Mouse (Mus musculus): ENCODE data around the gene Ugdh. TPM values are rescaled to one million over a fixed set of nuclear protein-coding genes. Genes with fewer than 3 reads are reported as not detected.
A peak's percentile ranks its signal among the peaks of the same experiment; 100 is the strongest.
"Not testable (repeated sequence)": the region's sequence is repeated elsewhere in the genome, so short reads cannot be mapped to it uniquely, and the experiment has no call there.

Gene Ugdh
- total RNA-seq, 1 experiment, result 15.8 TPM

DNA sequence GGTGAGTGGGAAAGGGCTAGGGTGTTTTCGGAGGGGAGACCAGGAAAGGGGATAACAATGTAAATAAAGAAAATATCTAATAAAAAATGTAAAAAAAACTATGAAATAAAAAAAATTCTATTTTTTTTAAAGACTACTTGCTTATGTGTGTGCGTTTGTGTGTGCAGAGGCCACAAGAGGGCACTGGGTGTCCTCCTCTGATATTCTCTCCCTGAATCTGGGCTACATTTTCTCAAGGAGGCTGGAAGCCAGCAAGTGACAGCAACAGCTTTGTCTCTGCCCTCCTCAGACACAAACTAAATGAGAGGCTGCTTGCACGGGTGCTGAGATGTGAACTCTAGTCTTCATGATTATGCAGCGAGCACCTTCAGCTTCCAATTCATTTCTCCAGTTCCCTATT lies 42.5 kb upstream of the Ugdh start:
- Histone ChIP-seq H3K9me3 (ENCODE audit: control insufficient read depth, insufficient read depth, low read depth, low read length) (no peaks in the 10 kb centered on the region), H3K4me3 (ENCODE audit: insufficient read depth in 1 of 2, low read depth in 1 of 2, low read length in 2 of 2, poor library complexity in 1 of 2, severe bottlenecking in 1 of 2) (no peak overlapping the region), H3K27ac (ENCODE audit: insufficient read depth, low read depth, low read length, poor library complexity, severe bottlenecking) (no peak overlapping the region), H3K9ac (ENCODE audit: insufficient read depth, low read depth, low read length, poor library complexity, severe bottlenecking) (no peak overlapping the region), H3K36me3 (ENCODE audit: control insufficient read depth, insufficient read depth, low read length, poor library complexity, severe bottlenecking) (no peaks in the 10 kb centered on the region; the same call in 1 of the 2 replicates), H3K4me1 (ENCODE audit: control insufficient read depth in 2 of 2, insufficient read depth in 2 of 2, low read length in 2 of 2, poor library complexity in 1 of 2) (no peaks in the 10 kb centered on the region; a peak in 1 of 4 replicates)
- DNase-seq (ENCODE audit: low read depth, low spot score), result no peak
- TF ChIP-seq ZC3H11A (IDR thresholded peaks at IDR 0.05; ENCODE audit: borderline replicate concordance, low read depth, low read length), result no peak
- TF ChIP-seq MAFK (IDR thresholded peaks at IDR 0.05; ENCODE audit: insufficient read depth, low read depth, low read length), result no peak
- no peak for TF ChIP-seq HCFC1 (IDR thresholded peaks at IDR 0.05; ENCODE audit: borderline replicate concordance, insufficient read depth, low read length)
- no peak for TF ChIP-seq ZNF384 (IDR thresholded peaks at IDR 0.05; ENCODE audit: low read depth, low read length)
- no peak for TF ChIP-seq CHD2 (IDR thresholded peaks at IDR 0.05; ENCODE audit: low read depth, low read length)
- in situ Hi-C loops (cut with MboI; ENCODE audit: low sequenced_read_pairs in 2 of 2, unreplicated experiment in 2 of 2), result no loop called here

DNA sequence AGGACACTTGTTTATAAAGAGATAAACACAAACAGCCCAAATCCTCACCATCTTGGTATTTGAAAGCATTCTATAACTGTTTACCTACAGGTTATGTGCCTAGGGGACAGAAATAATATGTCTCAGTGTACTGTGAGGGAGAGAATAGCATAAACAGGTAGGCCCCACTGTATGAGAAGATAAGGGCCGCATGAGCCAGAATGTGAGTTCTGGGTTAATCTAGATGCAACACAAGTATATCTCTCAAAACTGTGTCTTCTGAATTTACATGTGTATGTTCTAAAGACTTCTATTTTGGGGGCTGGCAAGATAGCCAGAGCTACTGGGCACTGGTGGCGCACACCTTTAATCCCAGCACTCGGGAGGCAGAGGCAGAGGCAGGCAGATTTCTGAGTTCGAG lies 41.0 kb upstream of the Ugdh start:
- H3K27ac ChIP-seq (ENCODE audit: insufficient read depth, low read depth, low read length, poor library complexity, severe bottlenecking); H3K4me1 ChIP-seq (ENCODE audit: control insufficient read depth in 2 of 2, insufficient read depth in 2 of 2, low read length in 2 of 2, poor library complexity in 1 of 2); in situ Hi-C loops (cut with MboI; ENCODE audit: low sequenced_read_pairs in 2 of 2, unreplicated experiment in 2 of 2); DNase-seq (ENCODE audit: low read depth, low spot score); H3K9me3 ChIP-seq (ENCODE audit: control insufficient read depth, insufficient read depth, low read depth, low read length); H3K36me3 ChIP-seq (ENCODE audit: control insufficient read depth, insufficient read depth, low read length, poor library complexity, severe bottlenecking); H3K9ac ChIP-seq (ENCODE audit: insufficient read depth, low read depth, low read length, poor library complexity, severe bottlenecking); H3K4me3 ChIP-seq (ENCODE audit: insufficient read depth in 1 of 2, low read depth in 1 of 2, low read length in 2 of 2, poor library complexity in 1 of 2, severe bottlenecking in 1 of 2): not testable (repeated sequence)

GRCm38 (mm10) chr5:65475806-65476205 lies 40.1 kb upstream of the Ugdh start:
- in situ Hi-C loops (cut with MboI; ENCODE audit: low sequenced_read_pairs in 2 of 2, unreplicated experiment in 2 of 2), result no loop called here
- TF ChIP-seq CHD2 (IDR thresholded peaks at IDR 0.05; ENCODE audit: low read depth, low read length) (no peak), MAFK (IDR thresholded peaks at IDR 0.05; ENCODE audit: insufficient read depth, low read depth, low read length) (no peak), ZNF384 (IDR thresholded peaks at IDR 0.05; ENCODE audit: low read depth, low read length) (no peak), HCFC1 (IDR thresholded peaks at IDR 0.05; ENCODE audit: borderline replicate concordance, insufficient read depth, low read length) (no peak), ZC3H11A (IDR thresholded peaks at IDR 0.05; ENCODE audit: borderline replicate concordance, low read depth, low read length) (no peak)

DNA sequence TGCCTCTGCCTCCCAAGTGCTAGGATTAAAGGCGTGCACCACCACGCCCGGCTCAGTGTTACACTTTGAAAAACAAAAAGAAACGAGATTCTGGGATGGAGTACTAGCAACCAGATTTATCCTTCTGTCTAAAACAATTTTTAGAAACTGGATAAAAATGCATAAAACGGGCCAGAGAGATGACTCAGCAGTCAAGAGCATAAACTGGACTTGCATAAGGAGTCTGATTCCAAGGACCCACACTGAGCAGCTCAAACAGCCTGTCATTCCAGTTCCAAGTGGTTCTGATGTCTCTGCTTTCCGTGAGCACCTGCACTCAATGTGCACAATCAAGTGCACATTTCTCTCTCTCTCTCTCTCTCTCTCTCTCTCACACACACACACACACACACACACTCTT lies 34.0 kb upstream of the Ugdh start:
- no peak for DNase-seq (ENCODE audit: low read depth, low spot score)
- H3K27ac ChIP-seq (ENCODE audit: insufficient read depth, low read depth, low read length, poor library complexity, severe bottlenecking), result no peak overlapping the region
- no peak overlapping the region for H3K4me3 ChIP-seq (ENCODE audit: insufficient read depth in 1 of 2, low read depth in 1 of 2, low read length in 2 of 2, poor library complexity in 1 of 2, severe bottlenecking in 1 of 2)
- TF ChIP-seq MAFK (IDR thresholded peaks at IDR 0.05; ENCODE audit: insufficient read depth, low read depth, low read length) (0 out of 2 replicates have a peak, but pooled peaks have one; percentile 13), ZNF384 (IDR thresholded peaks at IDR 0.05; ENCODE audit: low read depth, low read length) (no peak)
- peaks cover 2% of the 10 kb centered on the region; the same call in 1 of the 2 replicates for H3K36me3 ChIP-seq (ENCODE audit: control insufficient read depth, insufficient read depth, low read length, poor library complexity, severe bottlenecking)
- H3K4me1 ChIP-seq (ENCODE audit: control insufficient read depth in 2 of 2, insufficient read depth in 2 of 2, low read length in 2 of 2, poor library complexity in 1 of 2), result no peaks in the 10 kb centered on the region
- H3K9me3 ChIP-seq (ENCODE audit: control insufficient read depth, insufficient read depth, low read depth, low read length), result no peaks in the 10 kb centered on the region
- in situ Hi-C loops (cut with MboI; ENCODE audit: low sequenced_read_pairs in 2 of 2, unreplicated experiment in 2 of 2), result no loop called here
- H3K9ac ChIP-seq (ENCODE audit: insufficient read depth, low read depth, low read length, poor library complexity, severe bottlenecking), result no peak overlapping the region; the same call in 1 of the 2 replicates

More at GRCm38 (mm10) chr5:65475806-65476205, 40.1 kb upstream of the Ugdh start:
- H3K9ac ChIP-seq (ENCODE audit: insufficient read depth, low read depth, low read length, poor library complexity, severe bottlenecking), result no peak overlapping the region
- no peaks in the 10 kb centered on the region for H3K9me3 ChIP-seq (ENCODE audit: control insufficient read depth, insufficient read depth, low read depth, low read length)
- DNase-seq (ENCODE audit: low read depth, low spot score), result no peak
- H3K4me1 ChIP-seq (ENCODE audit: control insufficient read depth in 2 of 2, insufficient read depth in 2 of 2, low read length in 2 of 2, poor library complexity in 1 of 2), result no peaks in the 10 kb centered on the region; a peak in 1 of 4 replicates
- H3K36me3 ChIP-seq (ENCODE audit: control insufficient read depth, insufficient read depth, low read length, poor library complexity, severe bottlenecking), result no peaks in the 10 kb centered on the region; the same call in 1 of the 2 replicates
- no peak overlapping the region for H3K27ac ChIP-seq (ENCODE audit: insufficient read depth, low read depth, low read length, poor library complexity, severe bottlenecking)
- no peak overlapping the region for H3K4me3 ChIP-seq (ENCODE audit: insufficient read depth in 1 of 2, low read depth in 1 of 2, low read length in 2 of 2, poor library complexity in 1 of 2, severe bottlenecking in 1 of 2)

GRCm38 (mm10) chr5:65466911-65467310 lies 31.2 kb upstream of the Ugdh start:
- Histone ChIP-seq H3K27ac (ENCODE audit: insufficient read depth, low read depth, low read length, poor library complexity, severe bottlenecking) (no peak overlapping the region), H3K4me1 (ENCODE audit: control insufficient read depth in 2 of 2, insufficient read depth in 2 of 2, low read length in 2 of 2, poor library complexity in 1 of 2) (no peaks in the 10 kb centered on the region), H3K9me3 (ENCODE audit: control insufficient read depth, insufficient read depth, low read depth, low read length) (no peaks in the 10 kb centered on the region), H3K9ac (ENCODE audit: insufficient read depth, low read depth, low read length, poor library complexity, severe bottlenecking) (no peak overlapping the region), H3K36me3 (ENCODE audit: control insufficient read depth, insufficient read depth, low read length, poor library complexity, severe bottlenecking) (peaks cover 2% of the 10 kb centered on the region; the same call in 1 of the 2 replicates), H3K4me3 (ENCODE audit: insufficient read depth in 1 of 2, low read depth in 1 of 2, low read length in 2 of 2, poor library complexity in 1 of 2, severe bottlenecking in 1 of 2) (no peak overlapping the region)
- in situ Hi-C loops (cut with MboI; ENCODE audit: low sequenced_read_pairs in 2 of 2, unreplicated experiment in 2 of 2), result no loop called here
- peak; percentile 54 for DNase-seq (ENCODE audit: low read depth, low spot score)
- no peak for TF ChIP-seq ZC3H11A (IDR thresholded peaks at IDR 0.05; ENCODE audit: borderline replicate concordance, low read depth, low read length)
- TF ChIP-seq ZNF384 (IDR thresholded peaks at IDR 0.05; ENCODE audit: low read depth, low read length), result no peak
- no peak for TF ChIP-seq CHD2 (IDR thresholded peaks at IDR 0.05; ENCODE audit: low read depth, low read length)
- TF ChIP-seq HCFC1 (IDR thresholded peaks at IDR 0.05; ENCODE audit: borderline replicate concordance, insufficient read depth, low read length), result no peak; the same call in 1 of the 2 replicates
- no peak for TF ChIP-seq MAFK (IDR thresholded peaks at IDR 0.05; ENCODE audit: insufficient read depth, low read depth, low read length)

All from ES-E14 (cell line).